Mouse (Mus musculus) cerebellum, adult 2 months (tissue): ENCODE measurements around the gene Itgax. TPM values are rescaled to one million over a fixed set of nuclear protein-coding genes. Genes with fewer than 3 reads are reported as not detected.

ENCODE experiments used
- DNase-seq, 2 experiments: peaks; one replicate each; pipeline ENCODE4 v3.0.0; 2021
- H3K27ac ChIP-seq: fragments of 200-500 bp; 2 replicates; pipeline ENCODE4 v1.5.1; 2012; ENCODE audit warnings: low read length, control low read depth, inconsistent platforms; ENCODE audit not compliant: insufficient read depth
- H3K27me3 ChIP-seq: fragments of 200-500 bp; 2 replicates; pipeline ENCODE4 v1.6.1; 2012; ENCODE audit warnings: inconsistent platforms, mild to moderate bottlenecking, low read length, moderate library complexity; ENCODE audit not compliant: control insufficient read depth, insufficient read depth
- H3K4me1 ChIP-seq: fragments of 200-500 bp; 2 replicates; pipeline ENCODE4 v1.6.1; 2011; ENCODE audit warnings: low read length; ENCODE audit not compliant: control insufficient read depth, insufficient read depth
- H3K4me3 ChIP-seq: fragments of 200-500 bp; replicated peaks from 2 replicates; pipeline ENCODE3; 2011; ENCODE audit warnings: mild to moderate bottlenecking, low read depth, low read length, control low read depth; ENCODE audit not compliant: insufficient read depth
- CTCF ChIP-seq: fragments of 200-500 bp; IDR thresholded peaks from 2 replicates; pipeline ENCODE4 v1.5.1; 2011; ENCODE audit warnings: low read depth, mild to moderate bottlenecking, control low read depth, low read length, moderate library complexity, borderline replicate concordance; ENCODE audit not compliant: insufficient read depth
- POLR2A ChIP-seq: fragments of 200-500 bp; IDR thresholded peaks from 2 replicates; pipeline ENCODE4 v1.6.1; 2011; ENCODE audit warnings: low read length, control low read depth, borderline replicate concordance; ENCODE audit not compliant: insufficient read depth
- WGBS: fragments of 180-500 bp; shearing (Covaris S2); methylation state at CpG from one replicate; pipeline ENCODE4 v1.1.7; 2018; 5-methylcytosine and 5-hydroxymethylcytosine counted together
- polyA plus RNA-seq: library from polyadenylated mRNA; depleted of rRNA; stranded (reverse); fragments of >200 nt; gene quantifications from 2 replicates; pipeline ENCODE4 v1.2.3, GENCODE M21; 2012; rRNA removed

Itgax gene
- 0.10 and 0.14 TPM in 2 replicates for polyA plus RNA-seq

GRCm38 (mm10) chr7:128128741-128129720 is at the start of gene Itgax:
TSS of gene Itgax (plus strand) at chr7:128129547.
- DNase-seq = no peak
- Histone ChIP-seq H3K4me3 (no peak within 1 kb of the TSS), H3K27me3 (no peaks in the 10 kb centered on the region), H3K27ac (no peak within 1 kb of the TSS), H3K4me1 (no peaks in the 10 kb centered on the region)
- 84% methylated on average over 8 of the region's 8 CpGs for WGBS
- no peak for TF ChIP-seq POLR2A
- no peak for TF ChIP-seq CTCF

DNA sequence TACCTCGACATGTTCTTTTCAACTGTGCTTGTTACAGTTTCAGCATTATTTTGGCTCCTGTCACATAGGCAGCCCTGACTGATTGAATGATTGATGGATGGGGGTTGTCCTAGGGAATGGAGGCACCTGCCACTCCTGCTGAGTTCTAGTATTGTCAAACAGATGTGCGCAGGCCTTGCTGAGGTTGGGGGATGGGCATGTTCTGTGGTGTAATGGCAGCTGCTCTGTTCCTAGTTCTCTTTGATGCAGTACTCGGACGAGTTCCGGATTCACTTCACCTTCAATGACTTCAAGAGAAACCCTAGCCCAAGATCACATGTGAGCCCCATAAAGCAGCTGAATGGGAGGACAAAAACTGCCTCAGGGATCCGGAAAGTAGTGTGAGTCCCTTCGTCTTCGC is 49.3 kb upstream of the Itgax start:
- no peak for TF ChIP-seq POLR2A
- no peaks in the 10 kb centered on the region for H3K27me3 ChIP-seq
- WGBS = 88% methylated on average over 8 of the region's 8 CpGs

GRCm38 (mm10) chr7:128089141-128089540 is 40.2 kb upstream of the Itgax start:
- H3K4me3 ChIP-seq = no peak overlapping the region
- 84% methylated on average over 7 of the region's 7 CpGs for WGBS
- H3K27me3 ChIP-seq = no peaks in the 10 kb centered on the region
- no peak for DNase-seq
- no peak overlapping the region for H3K27ac ChIP-seq
- H3K4me1 ChIP-seq = no peaks in the 10 kb centered on the region
- no peak for TF ChIP-seq CTCF
- no peak for TF ChIP-seq POLR2A

More for the DNA sequence above, 49.3 kb upstream of the Itgax start:
- DNase-seq = no peak
- Histone ChIP-seq H3K4me3 (no peak overlapping the region), H3K27ac (no peak overlapping the region), H3K4me1 (peaks cover 4% of the 10 kb centered on the region; the same call in 1 of the 2 replicates)

GRCm38 (mm10) chr7:128098135-128098534 is 31.2 kb upstream of the Itgax start:
- Histone ChIP-seq H3K27ac (no peak overlapping the region), H3K4me3 (no peak overlapping the region), H3K4me1 (no peaks in the 10 kb centered on the region), H3K27me3 (no peaks in the 10 kb centered on the region)
- no peak for DNase-seq
- 79% methylated on average over 1 of the region's 1 CpGs for WGBS
- TF ChIP-seq POLR2A = no peak
- TF ChIP-seq CTCF = no peak

DNA sequence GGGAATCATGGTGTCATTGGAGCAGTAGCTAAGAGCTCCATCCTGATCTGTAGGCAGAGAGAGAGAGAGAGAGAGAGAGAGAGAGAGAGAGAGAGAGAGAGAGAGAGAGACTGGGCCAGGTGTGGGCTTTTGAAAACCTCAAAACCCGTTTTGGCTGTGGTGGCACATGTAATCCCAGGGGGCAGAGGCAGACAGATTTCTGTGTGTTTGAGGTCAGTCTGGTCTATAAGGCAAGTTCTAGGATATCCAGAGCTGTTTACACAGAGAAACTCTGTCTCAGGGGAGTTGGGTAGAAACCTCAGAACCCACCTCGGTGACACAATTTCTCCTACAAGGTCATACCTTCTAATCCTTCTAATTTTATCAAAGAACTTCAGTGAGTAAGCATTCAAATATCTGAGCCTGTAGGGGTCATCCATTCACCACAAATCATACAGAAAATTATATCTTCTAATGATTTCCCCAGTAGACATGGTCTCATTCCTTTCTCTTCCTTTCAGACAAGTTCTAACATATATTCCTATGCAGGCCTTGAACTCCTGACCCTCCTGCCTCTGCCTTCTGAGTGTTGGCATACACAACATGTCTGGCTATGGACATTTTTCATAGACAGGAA is 28.5 kb upstream of the Itgax start:
- 71% methylated on average over 2 of the region's 2 CpGs for WGBS
- no peaks in the 10 kb centered on the region for H3K27me3 ChIP-seq
- H3K27ac ChIP-seq = no peak overlapping the region
- no peak for DNase-seq
- no peaks in the 10 kb centered on the region for H3K4me1 ChIP-seq
- no peak for TF ChIP-seq CTCF
- TF ChIP-seq POLR2A = no peak
- no peak overlapping the region for H3K4me3 ChIP-seq

DNA sequence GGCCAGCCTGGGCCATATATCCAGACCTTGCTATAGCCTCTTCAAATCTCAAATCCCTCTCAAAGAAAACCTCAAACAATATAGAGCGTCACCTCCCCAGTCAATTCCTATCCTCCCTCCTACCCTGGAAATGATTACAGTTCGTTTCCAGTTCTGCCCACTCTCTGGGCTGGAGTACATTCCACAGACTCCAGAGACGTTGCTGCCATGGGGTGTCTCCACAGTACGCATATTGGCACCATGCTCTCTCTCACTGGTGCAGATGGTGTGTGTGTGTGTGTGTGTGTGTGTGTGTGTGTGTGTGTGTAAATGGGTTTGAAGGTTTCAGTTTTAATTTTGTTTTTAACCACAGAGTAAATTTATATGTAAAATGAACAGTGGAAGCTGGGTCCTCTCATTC is 24.1 kb upstream of the Itgax start:
- Histone ChIP-seq H3K4me1 (no peaks in the 10 kb centered on the region), H3K27me3 (no peaks in the 10 kb centered on the region), H3K27ac (no peak overlapping the region), H3K4me3 (no peak overlapping the region)
- no peak for DNase-seq
- WGBS = 32% methylated on average over 4 of the region's 4 CpGs
- TF ChIP-seq POLR2A (no peak), CTCF (no peak)

- H3K27me3 ChIP-seq = no peaks in the 10 kb centered on the region
- no peak overlapping the region for H3K27ac ChIP-seq
- no peak for TF ChIP-seq CTCF
- TF ChIP-seq POLR2A = no peak
- H3K4me3 ChIP-seq = no peak overlapping the region
- WGBS = 89% methylated on average over 7 of the region's 7 CpGs
- no peaks in the 10 kb centered on the region for H3K4me1 ChIP-seq
- no peak for DNase-seq
Observed at GRCm38 (mm10) chr7:128107462-128107861, 21.9 kb upstream of the Itgax start.

GRCm38 (mm10) chr7:128110314-128110713 is 19.0 kb upstream of the Itgax start:
- Histone ChIP-seq H3K27me3 (no peaks in the 10 kb centered on the region), H3K4me1 (no peaks in the 10 kb centered on the region), H3K4me3 (no peak overlapping the region), H3K27ac (no peak overlapping the region)
- DNase-seq = no peak
- 65% methylated on average over 2 of the region's 2 CpGs for WGBS
- TF ChIP-seq POLR2A = no peak
- no peak for TF ChIP-seq CTCF
